ENCODE assay signal across 10 mouse cellular contexts in the genomic region with DNA sequence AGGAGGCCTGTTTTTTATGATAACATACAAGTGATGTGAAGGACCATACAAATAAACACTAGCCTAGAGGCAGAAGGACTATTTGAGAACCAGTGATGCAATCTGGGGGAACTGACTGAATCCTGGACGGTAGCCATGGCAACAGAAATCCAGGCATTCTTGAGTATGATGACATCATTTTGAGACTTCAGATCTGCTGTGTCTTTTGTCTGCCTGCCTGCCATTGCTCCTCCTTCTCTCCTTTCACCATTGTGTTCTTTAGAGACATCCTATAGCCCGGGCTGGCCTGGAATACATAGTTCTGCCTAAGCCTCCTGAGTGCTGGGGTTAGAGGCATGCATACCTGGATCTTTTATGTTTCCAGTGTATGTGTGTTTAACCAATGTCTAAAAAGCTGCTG.
DNase-seq lines count a peak whose midpoint lies in the region; ATAC-seq lines count a peak whose summit lies in the region.
"Had no signal": no experiment of that assay in that cellular context is flagged by ENCODE, and none has a peak within 500 bp of the region (broad histone marks: within the 10 kb centered on the region; RNA-seq: fewer than 3 reads in every experiment).

No protein-coding gene starts in this region.

- no peaks in the 10 kb centered on the region for H3K27me3 ChIP-seq in hindbrain, embryonic 10.5 days (ENCODE audit: insufficient read depth, poor library complexity, severe bottlenecking)
- H3K27me3 ChIP-seq in intestine, embryonic 15.5 days (replicated peaks), result no peaks in the 10 kb centered on the region
- H3K27me3 ChIP-seq: embryonic facial prominence, embryonic 13.5 days; limb, embryonic 15.5 days had no signal

- no peak overlapping the region for H3K4me2 ChIP-seq in intestine, embryonic 15.5 days (replicated peaks)
- H3K4me2 ChIP-seq: embryonic facial prominence, embryonic 13.5 days; limb, embryonic 15.5 days had no signal

- 36% methylated on average over 2 of the region's 2 CpGs for WGBS in hindbrain, embryonic 10.5 days
- 57% methylated on average over 2 of the region's 2 CpGs for WGBS in intestine, embryonic 15.5 days

- H3K4me1 ChIP-seq in hindbrain, embryonic 10.5 days (replicated peaks), result peaks cover 6% of the 10 kb centered on the region
- H3K4me1 ChIP-seq in intestine, embryonic 15.5 days (replicated peaks), result no peaks in the 10 kb centered on the region
- H3K4me1 ChIP-seq: embryonic facial prominence, embryonic 13.5 days; limb, embryonic 15.5 days had no signal

- H3K9ac ChIP-seq in intestine, embryonic 15.5 days, result no peak overlapping the region
- H3K9ac ChIP-seq: embryonic facial prominence, embryonic 13.5 days; limb, embryonic 15.5 days had no signal

- H3K9me3 ChIP-seq in hindbrain, embryonic 10.5 days, result no peaks in the 10 kb centered on the region
- no peaks in the 10 kb centered on the region for H3K9me3 ChIP-seq in intestine, embryonic 15.5 days
- H3K9me3 ChIP-seq: embryonic facial prominence, embryonic 13.5 days; limb, embryonic 15.5 days had no signal

- H3K4me3 ChIP-seq in hindbrain, embryonic 10.5 days, result no peak overlapping the region
- no peak overlapping the region for H3K4me3 ChIP-seq in intestine, embryonic 15.5 days (replicated peaks)
- H3K4me3 ChIP-seq: embryonic facial prominence, embryonic 13.5 days; limb, embryonic 15.5 days had no signal

- peak; percentile 12 to 33 for DNase-seq in cerebellum, postnatal 14 days
- no peak for DNase-seq in cerebellum, adult 18-20 months
- DNase-seq in R1 (ENCODE audit: low read depth, low spot score), result peak; percentile 60
- peak; percentile 31 for DNase-seq in hindbrain, embryonic 10.5 days (ENCODE audit: low spot score)
- peak; percentile 52 for DNase-seq in lung, postnatal 25 days (ENCODE audit: low spot score)
- DNase-seq in thymus, postnatal 0 days (ENCODE audit: low spot score), result no peak
- DNase-seq in urinary bladder, adult 18-20 months (ENCODE audit: low spot score in 2 of 2), result no peak

- H3K27ac ChIP-seq in hindbrain, embryonic 10.5 days, result no peak overlapping the region
- no peak overlapping the region for H3K27ac ChIP-seq in intestine, embryonic 15.5 days
- H3K27ac ChIP-seq: embryonic facial prominence, embryonic 13.5 days; limb, embryonic 15.5 days had no signal

- no peak for ATAC-seq in intestine, embryonic 15.5 days

- no peaks in the 10 kb centered on the region for H3K36me3 ChIP-seq in hindbrain, embryonic 10.5 days
- no peaks in the 10 kb centered on the region for H3K36me3 ChIP-seq in intestine, embryonic 15.5 days
- H3K36me3 ChIP-seq: embryonic facial prominence, embryonic 13.5 days; limb, embryonic 15.5 days had no signal

Comparison
In these comparisons a context has a peak if more than half of its experiments do, and no peak if none do; other contexts are left out.
1. DNase-seq: peak in cerebellum, postnatal 14 days (2 of 2), R1 (single experiment), hindbrain, embryonic 10.5 days (single experiment) and lung, postnatal 25 days (single experiment); none in cerebellum, adult 18-20 months (0 of 2), thymus, postnatal 0 days (single experiment) and urinary bladder, adult 18-20 months (0 of 2).